Mouse (Mus musculus) testis, adult 2 months (tissue): Measurements from ENCODE around the gene Cpm. TPM values are rescaled to one million over a fixed set of nuclear protein-coding genes. Genes with fewer than 3 reads are reported as not detected.
A peak's percentile ranks its signal among the peaks of the same experiment; 100 is the strongest.

Experiments used
- H3K27ac ChIP-seq: fragments of 200-500 bp; 2 replicates; pipeline ENCODE4 v1.5.1; 2012; ENCODE audit warnings: low read depth, low read length; ENCODE audit not compliant: control insufficient read depth, insufficient read depth
- H3K27me3 ChIP-seq: fragments of 200-500 bp; 2 replicates; pipeline ENCODE4 v1.6.1; 2012; ENCODE audit warnings: mild to moderate bottlenecking, low read length, moderate library complexity; ENCODE audit not compliant: control insufficient read depth, insufficient read depth
- H3K36me3 ChIP-seq: fragments of 200-500 bp; 2 replicates; pipeline ENCODE4 v1.6.1; 2012; ENCODE audit warnings: mild to moderate bottlenecking, low read length; ENCODE audit not compliant: control insufficient read depth, insufficient read depth
- H3K4me1 ChIP-seq: fragments of 200-500 bp; 2 replicates; pipeline ENCODE4 v1.6.1; 2012; ENCODE audit warnings: low read length; ENCODE audit not compliant: control insufficient read depth, insufficient read depth
- H3K4me3 ChIP-seq: fragments of 200-500 bp; 2 replicates; pipeline ENCODE4 v1.5.1; 2012; ENCODE audit warnings: low read depth, mild to moderate bottlenecking, low read length, moderate library complexity, mixed read lengths; ENCODE audit not compliant: control insufficient read depth
- CTCF ChIP-seq: fragments of 200-500 bp; IDR thresholded peaks from 2 replicates; pipeline ENCODE4 v1.5.1; 2012; ENCODE audit warnings: low read depth, mild to moderate bottlenecking, inconsistent platforms, low read length, moderate library complexity; ENCODE audit not compliant: control insufficient read depth, insufficient read depth, insufficient replicate concordance
- POLR2A ChIP-seq: fragments of 200-500 bp; IDR thresholded peaks from 2 replicates; pipeline ENCODE4 v1.6.1; 2012; ENCODE audit warnings: low read depth, mild to moderate bottlenecking, inconsistent platforms, low read length, moderate library complexity; ENCODE audit not compliant: control insufficient read depth
- polyA plus RNA-seq: library from polyadenylated mRNA; depleted of rRNA; stranded (reverse); fragments of >200 nt; gene quantifications from 2 replicates; pipeline ENCODE4 v1.2.3, GENCODE M21; 2012

The Cpm gene
- polyA plus RNA-seq, 1 experiment, result 0.77 TPM

GRCm38 (mm10) chr10:117609810-117610090 is 19.6 kb upstream of the Cpm start:
- TF ChIP-seq POLR2A, result no peak
- no peak for TF ChIP-seq CTCF
- Histone ChIP-seq H3K4me3 (no peak overlapping the region), H3K36me3 (no peaks in the 10 kb centered on the region), H3K27ac (no peak overlapping the region), H3K4me1 (peaks cover 9% of the 10 kb centered on the region), H3K27me3 (peaks cover 3% of the 10 kb centered on the region)

GRCm38 (mm10) chr10:117610160-117610764 is 19.0 kb upstream of the Cpm start:
- peaks cover 9% of the 10 kb centered on the region for H3K4me1 ChIP-seq
- peaks cover 3% of the 10 kb centered on the region for H3K27me3 ChIP-seq
- TF ChIP-seq POLR2A (no peak), CTCF (no peak)
- H3K4me3 ChIP-seq, result no peak overlapping the region
- H3K36me3 ChIP-seq, result no peaks in the 10 kb centered on the region
- no peak overlapping the region for H3K27ac ChIP-seq

GRCm38 (mm10) chr10:117610794-117611384 is 18.4 kb upstream of the Cpm start:
- TF ChIP-seq CTCF, result no peak
- Histone ChIP-seq H3K27me3 (peaks cover 3% of the 10 kb centered on the region), H3K27ac (no peak overlapping the region), H3K36me3 (no peaks in the 10 kb centered on the region), H3K4me3 (no peak overlapping the region), H3K4me1 (peaks cover 9% of the 10 kb centered on the region)

- no peak for TF ChIP-seq POLR2A
- TF ChIP-seq CTCF, result no peak
- Histone ChIP-seq H3K27me3 (peaks cover 3% of the 10 kb centered on the region), H3K27ac (no peak overlapping the region), H3K4me1 (peaks cover 7% of the 10 kb centered on the region), H3K36me3 (no peaks in the 10 kb centered on the region), H3K4me3 (no peak overlapping the region)
Observed at GRCm38 (mm10) chr10:117611503-117611902, 17.8 kb upstream of the Cpm start.

- TF ChIP-seq CTCF (no peak), POLR2A (no peak)
- Histone ChIP-seq H3K27me3 (peaks cover 3% of the 10 kb centered on the region), H3K36me3 (no peaks in the 10 kb centered on the region), H3K4me1 (peaks cover 6% of the 10 kb centered on the region), H3K27ac (no peak overlapping the region), H3K4me3 (no peak overlapping the region)
Observed at GRCm38 (mm10) chr10:117611976-117612375, 17.3 kb upstream of the Cpm start.

GRCm38 (mm10) chr10:117612621-117613584 is 16.4 kb upstream of the Cpm start:
- no peaks in the 10 kb centered on the region for H3K36me3 ChIP-seq
- peaks cover under 1% of the 10 kb centered on the region; the same call in 1 of the 2 replicates for H3K27me3 ChIP-seq
- H3K4me1 ChIP-seq, result peaks cover 3% of the 10 kb centered on the region
- H3K27ac ChIP-seq, result no peak overlapping the region
- H3K4me3 ChIP-seq, result no peak overlapping the region
- TF ChIP-seq CTCF (no peak), POLR2A (no peak)

GRCm38 (mm10) chr10:117613960-117614359 is 15.3 kb upstream of the Cpm start:
- Histone ChIP-seq H3K27ac (no peak overlapping the region), H3K27me3 (no peaks in the 10 kb centered on the region), H3K36me3 (no peaks in the 10 kb centered on the region), H3K4me1 (no peaks in the 10 kb centered on the region), H3K4me3 (peak overlapping the region; percentile 30)
- no peak for TF ChIP-seq CTCF
- no peak for TF ChIP-seq POLR2A
